Mouse (Mus musculus) cerebellum, postnatal 25 days (tissue): ENCODE measurements around the gene Palld.

Source experiments
- DNase-seq, 2 experiments: peaks; one replicate each; pipeline ENCODE4 v3.0.0; 2021; ENCODE audit warnings: mixed read lengths in 2 of 2

The Palld gene

DNA sequence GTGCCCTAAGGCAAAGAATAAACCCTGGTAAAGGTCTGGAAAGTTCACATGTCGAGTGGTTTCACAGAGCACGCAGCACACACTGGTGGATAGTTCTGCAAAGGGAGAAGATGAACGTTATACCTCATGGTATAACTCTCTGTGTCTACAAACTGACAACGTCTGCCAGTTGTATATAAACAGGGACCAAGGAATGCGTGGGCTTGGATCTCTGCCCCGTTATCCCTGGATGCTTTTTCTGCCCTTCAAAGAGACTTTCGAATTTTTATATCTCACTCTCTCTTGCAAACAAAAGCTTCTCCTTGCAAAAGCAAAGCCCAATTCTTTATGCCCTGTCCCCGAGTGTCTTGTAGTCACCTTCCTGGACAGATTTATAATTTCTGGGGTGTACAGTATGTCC, 319.9 kb downstream of the Palld start:
- DNase-seq: no peak

DNA sequence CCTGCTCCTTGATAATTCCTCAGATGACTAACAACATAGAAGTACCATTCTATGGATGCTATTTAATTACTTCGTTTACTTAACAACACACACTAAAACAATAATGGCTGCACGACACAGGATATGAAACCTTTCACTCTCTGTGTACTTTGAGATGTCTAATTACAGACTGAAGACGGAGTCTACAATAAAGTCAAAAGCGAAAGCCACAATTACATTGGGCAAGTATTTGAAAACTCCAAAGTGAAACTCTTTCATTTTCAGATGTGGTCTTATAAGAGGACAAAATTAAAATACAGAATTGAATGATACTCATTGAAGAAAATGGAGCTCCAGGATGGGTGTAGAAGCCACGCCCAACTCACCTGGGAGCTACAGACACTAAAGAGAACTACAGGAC, 321.2 kb downstream of the Palld start:
- DNase-seq: no peak

DNA sequence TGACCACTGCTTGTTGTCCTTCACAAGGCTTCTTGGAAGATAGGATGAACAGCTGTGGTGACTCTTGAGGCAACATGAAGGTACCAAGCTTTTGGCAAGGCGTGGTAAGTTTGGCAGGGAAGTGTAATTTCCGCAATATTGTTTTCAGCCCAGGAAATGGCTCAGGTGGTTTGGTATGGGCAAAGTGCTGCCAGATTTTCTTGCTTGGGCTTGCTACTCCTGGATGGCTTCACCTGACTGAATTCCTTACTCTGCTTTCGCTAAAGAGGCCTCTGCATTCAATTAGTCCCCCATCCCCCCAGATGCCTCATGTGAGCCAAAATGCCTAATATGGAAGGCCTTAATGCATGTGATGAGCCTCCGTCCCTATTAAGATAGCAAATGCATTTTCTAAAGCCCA, 322.7 kb downstream of the Palld start:
- no peak for DNase-seq

DNA sequence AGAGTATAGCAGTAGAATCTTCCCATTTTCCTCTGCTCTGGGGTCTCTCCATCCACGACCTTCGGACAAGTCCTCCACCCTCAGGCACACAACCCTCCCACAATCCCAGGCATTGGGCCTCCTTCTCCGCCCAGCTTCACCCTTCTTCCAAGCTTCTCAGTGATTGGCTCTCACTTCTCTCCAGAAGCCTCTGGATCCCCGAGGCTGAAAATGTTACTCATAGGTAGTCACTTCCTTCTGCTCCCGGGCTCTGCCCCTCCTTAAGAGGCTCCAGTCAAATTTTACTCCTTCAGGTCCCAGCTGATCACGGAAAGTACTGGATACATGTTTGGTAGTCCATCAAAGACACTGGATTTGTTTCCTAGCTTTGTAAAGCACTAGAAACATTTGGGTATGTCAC, 323.7 kb downstream of the Palld start:
- no peak for DNase-seq

DNA sequence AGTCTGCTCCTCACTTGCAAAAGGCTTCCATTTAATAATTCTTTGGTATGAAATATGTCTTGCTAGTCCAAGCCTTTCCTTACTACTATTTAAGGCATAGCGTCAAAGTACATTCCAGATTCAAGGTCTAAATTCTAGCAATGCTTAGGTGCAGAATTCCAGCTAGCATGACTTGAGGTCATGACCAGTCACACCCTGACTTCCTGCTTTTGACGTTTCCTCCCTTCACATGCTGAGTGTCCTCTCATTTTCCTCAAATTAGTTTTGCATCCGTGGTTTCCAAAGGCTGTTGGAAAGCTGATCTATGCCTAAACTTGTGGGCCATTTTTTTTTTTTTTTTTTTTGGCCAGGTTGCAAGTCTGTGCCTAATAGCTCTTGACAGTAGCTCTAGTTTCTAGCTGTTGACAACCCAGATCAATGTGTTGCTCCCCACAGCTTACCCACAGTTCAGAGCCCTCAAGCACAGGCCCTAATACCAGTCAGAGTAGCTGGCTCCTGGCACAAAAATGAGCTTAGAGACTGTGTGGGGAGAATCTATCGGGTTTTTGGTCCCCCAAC, 327.3 kb downstream of the Palld start:
- DNase-seq: no peak

DNA sequence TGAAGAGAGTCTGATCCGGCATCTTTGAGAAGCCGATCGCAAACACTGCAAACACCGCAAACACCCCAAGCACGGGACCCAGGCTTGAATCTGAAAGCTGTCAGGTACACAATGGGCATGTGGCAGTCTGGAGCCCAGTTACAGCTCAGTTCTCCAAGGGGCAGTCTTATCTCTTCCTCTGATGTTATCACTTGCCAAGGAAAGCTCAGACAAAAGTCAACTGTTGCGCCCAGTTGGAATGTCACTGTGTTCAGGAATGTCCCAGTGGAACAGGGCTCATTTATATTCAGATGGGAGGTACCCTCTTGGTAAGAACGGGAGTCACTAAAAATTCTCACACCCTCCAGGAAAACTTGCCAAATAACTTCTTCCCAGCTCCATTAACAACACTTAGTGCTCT, 328.0 kb downstream of the Palld start:
- no peak for DNase-seq

DNA sequence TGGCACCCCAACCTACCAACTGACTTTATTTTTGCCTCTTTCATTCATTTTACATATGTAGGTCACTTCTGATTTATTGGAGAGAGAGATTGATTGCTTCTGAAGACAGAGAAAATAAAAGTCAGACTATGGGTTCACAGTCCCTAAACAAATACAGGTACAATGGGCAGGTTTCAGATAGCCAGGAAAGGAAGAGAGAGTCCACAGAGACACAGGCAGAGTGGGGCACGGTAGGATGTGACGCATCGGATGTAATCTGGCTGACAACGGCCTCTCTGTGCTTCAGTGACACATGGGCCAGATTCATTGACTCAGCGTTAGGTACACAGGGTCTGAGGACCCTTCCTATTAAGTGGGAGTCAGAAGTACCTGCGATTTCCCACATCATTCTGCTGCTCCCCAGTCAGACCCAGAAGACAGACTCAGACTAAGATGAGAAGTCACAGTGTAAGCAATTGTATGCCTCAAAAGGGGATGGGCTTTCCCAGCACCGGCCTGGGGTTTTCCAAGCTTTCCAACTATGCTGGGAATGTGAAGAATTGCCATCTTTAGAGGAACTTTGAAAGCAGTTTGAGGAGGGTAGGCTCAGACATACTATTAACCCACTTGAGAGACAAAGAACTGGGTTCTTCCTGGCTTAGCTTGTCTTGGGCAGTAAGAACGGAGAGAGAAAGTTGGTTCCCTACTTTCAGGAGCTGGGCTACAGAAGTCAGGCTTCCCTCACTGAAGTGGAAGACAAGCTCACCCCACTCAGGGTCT, 329.1 kb downstream of the Palld start:
- DNase-seq: no peak

DNA sequence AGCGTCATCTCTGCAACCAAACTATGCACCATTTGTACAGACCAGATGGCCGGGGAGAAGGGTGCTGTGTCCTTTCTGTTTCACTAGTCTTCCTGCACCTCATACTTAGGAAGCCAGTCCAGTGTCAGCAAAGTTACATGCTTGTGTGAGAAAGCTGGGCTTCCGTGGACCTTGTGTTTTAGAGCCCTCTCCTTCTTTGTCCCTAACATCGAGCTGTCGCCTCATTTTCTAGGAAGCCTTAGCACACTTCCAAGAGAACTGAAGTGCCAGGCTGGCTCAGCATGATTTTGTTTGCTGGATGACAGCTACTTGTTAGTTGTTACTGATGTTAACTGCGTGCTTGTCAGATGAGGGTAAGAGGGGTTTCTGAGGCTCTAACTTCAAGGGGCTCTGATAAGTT, 329.8 kb downstream of the Palld start:
- no peak for DNase-seq

DNA sequence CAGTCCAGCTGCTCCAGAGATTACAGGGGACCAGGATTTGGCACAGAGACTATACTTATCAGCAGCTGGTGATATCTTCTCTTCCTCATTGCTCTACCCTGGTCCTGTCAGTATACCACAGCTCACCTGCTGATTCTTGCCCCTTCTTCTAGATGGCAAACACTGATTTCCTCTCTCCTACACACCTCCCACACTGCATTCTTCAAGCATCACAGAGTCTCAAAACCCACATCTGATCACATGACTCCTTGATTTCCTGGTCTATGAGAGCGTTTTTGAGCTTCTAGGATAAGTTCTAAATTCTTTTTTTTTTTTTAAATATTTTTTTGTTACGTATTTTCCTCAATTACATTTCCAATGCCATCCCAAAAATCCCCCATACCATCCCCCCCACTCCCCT, 331.9 kb downstream of the Palld start:
- no peak for DNase-seq

DNA sequence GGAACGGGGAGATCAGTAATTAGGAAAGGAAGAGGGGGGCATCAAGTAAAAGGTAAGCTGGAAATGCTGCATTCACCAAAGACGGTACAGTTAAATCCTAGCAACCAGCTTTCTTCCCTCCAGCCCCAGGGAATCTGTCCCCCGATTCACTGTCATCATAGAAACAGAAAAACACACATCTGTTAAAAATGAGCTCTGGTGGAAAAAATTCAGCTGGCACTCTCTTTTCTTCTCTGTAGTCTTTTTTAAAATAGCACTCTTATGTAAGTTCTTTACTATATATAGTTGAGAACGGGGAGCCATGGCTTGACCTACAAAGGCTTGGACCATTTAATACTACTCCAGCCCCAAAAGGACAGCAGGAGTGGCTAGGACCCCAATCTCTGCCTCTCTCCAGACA, 332.8 kb downstream of the Palld start:
- no peak for DNase-seq

DNA sequence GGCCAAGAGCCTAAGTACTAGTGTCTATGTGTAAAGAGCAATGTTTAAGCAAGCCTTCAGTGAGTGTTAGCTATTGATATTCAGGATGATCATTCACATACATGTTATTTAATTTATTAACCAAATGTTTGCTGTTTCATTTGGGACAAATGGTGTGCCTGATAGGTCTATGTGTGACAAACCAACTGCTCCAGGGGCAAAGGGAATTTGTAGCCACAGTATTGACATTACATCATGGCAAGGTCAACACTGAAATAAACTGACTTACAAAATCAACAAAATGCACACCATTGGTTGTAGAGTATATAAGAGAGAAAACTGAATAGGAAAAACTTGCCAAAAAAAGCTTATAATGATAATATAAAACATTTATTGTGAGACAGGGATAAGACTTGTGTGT, 333.3 kb downstream of the Palld start:
- DNase-seq: no peak

DNA sequence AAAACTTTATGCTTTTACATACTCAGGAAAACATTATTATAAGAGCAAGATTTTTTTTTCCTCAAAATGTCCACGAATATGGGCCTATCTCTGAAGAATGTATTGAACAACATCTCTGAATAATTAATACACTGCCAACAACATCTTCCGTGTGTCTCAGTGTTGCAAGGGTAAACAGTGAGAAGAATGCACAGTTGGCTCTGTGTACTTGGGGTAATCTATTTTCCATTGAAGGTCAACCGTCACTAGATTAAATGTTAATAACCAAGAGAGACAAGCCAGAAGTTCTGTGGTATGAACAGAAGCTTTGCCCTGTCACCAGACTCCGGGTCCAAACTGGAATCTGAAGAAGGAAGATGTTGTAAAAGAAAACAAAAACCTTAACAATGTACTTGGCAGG, 339.1 kb downstream of the Palld start:
- no peak for DNase-seq

DNA sequence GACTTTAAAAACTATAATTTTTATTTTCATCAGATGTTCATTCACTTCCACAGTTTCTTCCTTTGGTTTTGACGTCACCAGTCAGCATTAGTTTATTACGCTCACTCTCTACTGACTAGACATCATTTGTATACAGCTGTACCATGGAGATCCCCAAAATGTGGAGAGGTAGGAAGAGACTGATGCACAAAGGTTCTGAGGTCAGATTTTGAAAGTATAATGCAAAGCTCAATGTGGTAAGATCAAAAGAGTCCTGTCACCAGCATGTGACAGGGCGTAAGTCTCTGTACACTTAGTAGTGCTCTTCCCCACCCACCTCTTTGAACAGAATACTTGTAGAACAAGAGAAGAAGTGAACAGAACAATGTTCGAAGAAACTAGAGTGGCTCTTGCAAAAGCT, 339.9 kb downstream of the Palld start:
- DNase-seq: no peak

DNA sequence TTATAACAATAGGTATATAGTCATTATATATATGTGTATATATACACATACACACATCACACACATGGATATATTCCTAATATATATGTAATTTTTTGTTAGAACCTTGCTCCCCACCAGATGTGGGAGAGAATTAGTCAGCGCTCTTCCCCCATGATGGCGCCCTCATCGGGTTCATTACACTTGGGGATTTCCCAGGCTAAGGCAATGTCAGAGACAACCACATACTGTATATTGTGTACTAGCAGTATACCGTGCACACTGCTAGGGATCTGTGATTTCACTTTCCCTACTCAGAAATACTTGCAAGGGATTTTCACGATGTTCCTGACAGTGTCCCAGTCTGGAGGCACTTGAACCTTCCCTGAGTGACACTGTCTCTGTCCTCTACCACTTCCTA, 341.3 kb downstream of the Palld start:
- no peak for DNase-seq

DNA sequence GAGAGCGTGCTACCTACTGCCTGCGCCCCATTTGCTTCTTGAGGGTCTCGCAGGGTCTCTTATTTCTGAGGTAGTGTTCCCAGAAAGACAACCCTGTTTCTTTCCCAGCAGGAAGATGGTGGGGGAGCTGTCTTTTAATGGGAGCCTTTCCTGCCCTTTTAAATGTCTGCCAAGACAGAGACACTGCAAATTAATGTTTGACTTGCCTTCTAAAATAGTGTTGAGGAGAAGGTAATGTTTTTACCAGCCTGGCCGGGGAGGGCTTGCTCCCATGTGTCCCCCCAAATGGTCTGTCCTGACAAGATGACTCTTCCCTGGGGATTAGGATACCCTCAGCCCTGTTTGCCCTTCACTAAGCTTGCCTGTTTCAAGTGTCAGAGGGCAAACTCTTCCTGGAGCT, 342.5 kb downstream of the Palld start:
- no peak for DNase-seq

DNA sequence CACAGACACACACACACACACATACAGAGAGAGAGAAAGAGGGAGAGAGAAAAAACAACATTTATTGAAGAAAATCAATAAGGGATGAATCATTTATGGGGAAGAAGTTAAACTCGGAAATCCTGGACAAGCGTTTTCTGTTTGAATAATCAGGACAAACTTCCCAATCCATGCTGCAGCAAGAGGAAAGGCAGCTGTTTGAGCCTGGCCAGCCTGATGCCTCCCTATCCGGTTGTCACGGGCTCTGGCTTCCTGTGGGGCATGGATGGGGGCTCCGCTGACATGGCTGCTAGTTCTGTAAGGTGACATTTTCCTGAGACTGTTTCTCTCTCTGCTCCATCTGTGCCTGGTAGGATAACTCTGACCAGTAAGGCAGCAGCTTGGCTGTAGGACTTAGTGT, 343.0 kb downstream of the Palld start:
- no peak for DNase-seq

DNA sequence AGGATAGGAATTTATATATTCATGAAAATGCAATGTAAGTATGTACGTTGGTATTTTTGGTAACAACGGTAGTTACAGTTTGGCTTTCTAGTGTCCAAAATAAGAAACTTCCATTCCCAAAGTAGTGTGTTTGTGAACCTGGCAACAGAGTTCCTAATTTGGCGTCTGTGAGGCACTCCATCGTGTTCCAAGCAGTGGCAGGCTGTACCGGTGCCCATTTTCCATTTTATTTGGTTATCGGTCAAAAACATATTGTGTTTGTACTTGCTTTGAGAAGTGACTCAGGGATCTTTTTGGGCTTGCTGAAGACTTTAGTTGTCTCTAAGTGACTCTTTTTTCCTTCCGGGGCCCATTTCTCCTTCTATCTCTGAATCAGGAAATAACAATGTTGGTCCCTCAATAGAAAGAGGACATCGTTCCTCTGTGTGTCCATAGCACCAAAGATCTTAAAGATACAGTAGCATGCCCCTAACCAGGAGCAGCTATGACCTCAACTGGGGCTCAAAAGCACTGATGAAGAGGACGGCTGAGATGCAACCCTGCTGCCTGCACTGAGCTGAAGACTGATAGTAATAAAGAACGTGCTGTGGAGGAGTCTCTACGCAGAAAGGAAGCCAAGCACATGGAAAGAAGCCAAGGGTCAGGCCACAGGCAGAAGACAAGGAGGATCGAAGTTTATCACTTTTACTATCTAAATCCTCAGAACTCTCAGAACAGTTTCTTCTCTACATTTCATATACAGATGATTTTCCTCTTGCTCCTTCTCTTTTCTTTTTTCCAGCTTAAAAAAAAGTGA, 344.2 kb downstream of the Palld start:
- peak in 1 of 2 experiments; percentile 6 for DNase-seq

DNA sequence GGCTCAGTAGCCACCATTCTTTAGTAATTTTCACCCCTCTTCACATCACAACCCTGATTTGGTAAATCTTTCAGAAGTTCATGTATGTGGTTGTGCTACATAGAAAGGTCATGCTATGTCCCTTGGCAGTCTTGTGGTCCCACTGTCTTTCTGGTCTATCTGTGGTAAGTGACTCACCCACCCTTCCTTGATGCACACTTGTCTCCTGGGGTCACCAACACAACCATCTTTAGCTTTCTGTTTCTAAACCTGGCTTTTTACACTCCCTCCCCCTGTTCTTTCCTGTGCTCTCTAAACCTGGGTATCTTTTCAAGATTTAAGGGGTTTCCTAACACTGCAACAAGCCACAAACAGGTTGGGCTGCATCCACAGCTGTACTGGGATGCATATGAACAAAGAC, 345.5 kb downstream of the Palld start:
- no peak for DNase-seq

DNA sequence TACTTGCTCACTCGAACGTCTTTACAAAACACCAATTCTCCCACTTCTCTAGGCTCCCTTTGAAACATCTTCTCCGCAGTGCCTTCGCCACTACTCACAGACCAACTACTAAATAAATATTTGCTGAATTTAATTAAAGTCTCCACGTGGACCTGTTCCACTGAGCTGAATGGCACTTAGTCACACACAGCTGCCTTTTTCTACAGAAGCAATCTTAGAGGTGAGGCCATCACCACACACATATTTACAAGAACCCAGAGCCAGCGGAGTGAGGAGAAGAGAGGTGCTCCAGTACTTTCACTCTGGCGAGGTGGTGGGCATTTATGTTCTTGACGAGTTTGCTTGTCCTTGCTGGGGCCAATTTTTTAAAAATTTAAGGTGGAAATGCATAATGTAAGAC, 346.3 kb downstream of the Palld start:
- no peak for DNase-seq

DNA sequence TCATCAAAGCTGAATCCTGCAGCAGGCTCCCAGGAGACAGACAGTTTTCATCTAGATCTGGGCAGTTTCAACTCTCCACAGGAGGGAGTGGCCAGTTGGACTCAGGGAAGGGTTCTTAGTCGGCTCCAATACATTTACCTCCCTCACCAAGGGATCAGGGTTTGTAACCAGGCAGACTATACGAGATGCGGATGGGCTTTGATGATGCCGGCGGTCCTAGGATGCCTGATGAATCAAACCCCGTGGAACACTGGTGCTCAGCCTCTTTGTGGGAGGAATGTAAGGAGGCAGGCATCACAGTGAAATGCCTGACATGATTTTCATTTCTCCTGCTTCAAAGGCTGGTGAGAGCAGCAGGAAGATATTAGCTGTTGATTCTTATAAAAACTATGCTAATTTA, 347.1 kb downstream of the Palld start:
- no peak for DNase-seq

DNA sequence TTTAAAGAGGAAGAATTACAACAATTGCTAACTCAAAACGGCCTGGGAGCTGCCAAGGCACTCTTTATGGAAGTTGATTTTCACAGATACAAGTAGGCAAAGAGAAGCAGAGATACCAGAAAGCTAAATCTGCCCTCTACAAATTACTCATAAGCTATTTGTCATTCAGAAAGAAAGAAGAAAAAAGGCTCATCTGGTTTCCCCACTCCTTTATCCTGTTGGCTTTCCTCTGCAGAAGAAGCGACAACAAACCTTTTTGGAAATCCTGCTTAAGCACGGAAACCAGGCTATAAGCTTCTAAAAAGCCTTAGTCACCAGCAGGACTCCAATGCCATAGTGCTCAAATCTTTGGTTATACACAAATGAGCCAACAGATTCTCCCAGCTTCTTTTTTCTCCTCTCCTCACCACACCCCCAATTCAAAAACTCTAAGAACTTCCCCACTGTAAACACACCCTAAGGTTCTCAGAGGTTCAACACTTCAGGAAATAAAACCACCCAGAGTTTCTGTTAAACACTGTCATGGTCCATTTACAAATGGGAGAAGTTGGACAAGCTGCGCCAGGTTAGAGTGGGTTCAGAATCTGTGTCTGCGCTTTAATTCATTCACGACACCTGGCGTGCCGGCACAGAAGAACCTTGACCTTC, 349.6 kb downstream of the Palld start:
- no peak for DNase-seq

DNA sequence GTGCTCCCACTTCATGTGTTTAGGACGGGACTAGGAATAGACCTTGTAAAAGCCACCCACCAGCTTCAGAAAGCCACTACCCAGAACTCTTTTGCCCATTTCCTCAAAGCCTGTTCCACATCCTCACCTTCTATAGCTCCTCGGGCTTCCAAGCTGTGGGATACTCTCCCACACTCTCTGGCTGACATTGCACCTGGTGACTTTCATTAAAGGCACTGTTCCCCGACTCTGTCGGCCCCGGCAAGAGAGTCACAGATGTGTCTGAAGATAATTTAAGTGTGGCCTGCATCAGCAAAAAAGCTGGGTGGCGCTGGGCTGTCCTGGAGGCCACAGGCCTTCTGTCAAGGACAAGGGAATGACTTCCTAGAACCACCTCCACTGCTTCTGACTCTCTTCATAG, 350.3 kb downstream of the Palld start:
- no peak for DNase-seq

DNA sequence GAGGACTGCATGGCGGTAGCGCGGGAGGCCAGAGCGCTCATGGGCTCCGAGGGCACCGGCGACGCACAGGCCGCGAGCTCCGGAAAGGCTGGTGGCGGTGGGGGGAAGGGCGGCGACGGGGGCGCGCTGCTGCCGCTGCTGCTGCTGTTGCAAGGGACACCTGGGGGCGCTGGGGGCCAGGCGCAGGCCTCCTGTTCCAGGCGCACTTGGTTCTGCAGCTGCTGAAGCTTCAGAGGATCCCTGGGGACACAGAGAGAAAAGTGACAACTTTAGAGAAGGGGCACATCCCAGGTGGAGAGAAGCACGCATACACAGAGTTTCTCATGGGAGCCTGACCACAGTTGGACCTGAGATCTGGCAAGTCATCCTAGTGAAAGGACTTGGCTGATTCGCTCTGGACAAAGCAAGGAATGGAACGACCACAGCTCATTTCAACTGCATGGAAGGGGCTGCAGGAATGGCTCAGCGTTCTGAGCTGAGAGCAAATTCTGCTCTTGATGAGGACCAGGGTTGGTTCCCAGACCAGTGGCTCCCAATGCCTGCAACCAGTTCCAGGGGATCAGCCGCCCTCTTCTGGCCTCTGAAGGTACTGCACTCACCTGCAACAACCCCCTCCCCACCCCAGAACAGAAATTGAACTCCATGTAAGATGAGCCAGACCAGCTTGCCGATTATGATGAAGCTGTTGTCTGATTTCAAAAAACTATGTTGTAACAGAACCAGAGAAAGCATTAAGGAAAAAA, 352.3 kb downstream of the Palld start:
- peak in 1 of 2 experiments; percentile 16 for DNase-seq
